Mouse (Mus musculus): ENCODE data around the gene Neurod4. TPM values are rescaled to one million over a fixed set of nuclear protein-coding genes. Genes with fewer than 3 reads are reported as not detected.

The Neurod4 gene
- total and polyA plus RNA-seq, 3 experiments, result 0.13 to 0.24 (median 0.17) TPM

- TF ChIP-seq ZC3H11A (IDR thresholded peaks at IDR 0.05; ENCODE audit: low read depth, low read length), result no peak
- TF ChIP-seq USF1 (IDR thresholded peaks at IDR 0.05; ENCODE audit: low read depth, low read length), result no peak
- 0 out of 2 replicates have a peak, but pooled peaks have one; percentile 58 for TF ChIP-seq CHD1 (IDR thresholded peaks at IDR 0.05; ENCODE audit: low read depth, low read length)
- TF ChIP-seq EP300 (IDR thresholded peaks at IDR 0.05; ENCODE audit: low read length), result peak; percentile 91
- 0 out of 2 replicates have a peak, but pooled peaks have one; percentile 28 for TF ChIP-seq ETS1 (conservative IDR thresholded peaks at IDR 0.05; ENCODE audit: low read depth, low read length)
- TF ChIP-seq MAZ (IDR thresholded peaks at IDR 0.05; ENCODE audit: low read depth, low read length), result no peak
- no peak for TF ChIP-seq GABPA (IDR thresholded peaks at IDR 0.05; ENCODE audit: insufficient replicate concordance, low read depth, low read length)
- TF ChIP-seq HCFC1 (IDR thresholded peaks at IDR 0.05; ENCODE audit: low read depth, low read length), result 0 out of 2 replicates have a peak, but pooled peaks have one; percentile 27
- 0 out of 2 replicates have a peak, but pooled peaks have one; percentile 18 for TF ChIP-seq BHLHE40 (IDR thresholded peaks at IDR 0.05; ENCODE audit: low read depth, low read length)
- TF ChIP-seq PAX5 (IDR thresholded peaks at IDR 0.05; ENCODE audit: low read length), result no peak
Measured at GRCm38 (mm10) chr10:130322637-130323036, 42.6 kb upstream of the Neurod4 start, which contains the start of gene Tespa1 (continued).

GRCm38 (mm10) chr10:130322062-130322461 lies 42.0 kb upstream of the Neurod4 start:
- Histone ChIP-seq H3K4me2 (ENCODE audit: insufficient read depth, low read depth, poor library complexity, severe bottlenecking) (no peak overlapping the region), H3K79me2 (replicated peaks; ENCODE audit: control insufficient read depth, extremely low read depth, insufficient read depth, poor library complexity, severe bottlenecking) (peaks cover 10% of the 10 kb centered on the region), H3K9ac (ENCODE audit: insufficient read depth, low read depth) (no peak overlapping the region), H3K27me3 (replicated peaks) (no peaks in the 10 kb centered on the region), H3K27ac (ENCODE audit: insufficient read depth, low read depth) (no peak overlapping the region), H3K36me3 (replicated peaks in 1 of 2; ENCODE audit: control insufficient read depth in 1 of 2, insufficient read depth in 1 of 2, low read length in 1 of 2) (no peaks in the 10 kb centered on the region), H3K4me3 (replicated peaks in 1 of 3; ENCODE audit: low read depth in 2 of 3, low read length in 2 of 3, poor library complexity in 1 of 3) (no peak overlapping the region), H3K9me3 (replicated peaks; ENCODE audit: low read length) (no peaks in the 10 kb centered on the region), H3K4me1 (ENCODE audit: control insufficient read depth in 1 of 2, insufficient read depth in 2 of 2) (peaks cover 3 to 43% of the 10 kb centered on the region in 2 experiments; a peak in 3 of 4 replicates)
- dilution Hi-C loops (cut with MboI; ENCODE audit: extremely low pct_ligation_motif_present, extremely low pct_unique_long_range_greater_than_20kb, low sequenced_read_pairs), result no loop called here
- no peak for DNase-seq (ENCODE audit: extremely low read depth)
- TF ChIP-seq SMC3 (IDR thresholded peaks at IDR 0.05; ENCODE audit: low read depth, low read length) (no peak), KAT2A (IDR thresholded peaks at IDR 0.05; ENCODE audit: insufficient replicate concordance, low read length) (no peak), ZKSCAN1 (IDR thresholded peaks at IDR 0.05; ENCODE audit: borderline replicate concordance, low read depth, low read length) (no peak), POLR2A (IDR thresholded peaks at IDR 0.05; ENCODE audit: low read depth, low read length) (no peak), TCF12 (IDR thresholded peaks at IDR 0.05; ENCODE audit: low read depth, low read length) (no peak), USF2 (conservative IDR thresholded peaks at IDR 0.05; ENCODE audit: low read depth, low read length) (no peak), MAX (IDR thresholded peaks at IDR 0.05; ENCODE audit: low read length) (no peak), PAX5 (IDR thresholded peaks at IDR 0.05; ENCODE audit: low read length) (no peak), CHD1 (IDR thresholded peaks at IDR 0.05; ENCODE audit: low read depth, low read length) (no peak), ZMIZ1 (IDR thresholded peaks at IDR 0.05; ENCODE audit: low read depth, low read length) (no peak), HCFC1 (IDR thresholded peaks at IDR 0.05; ENCODE audit: low read depth, low read length) (no peak), UBTF (IDR thresholded peaks at IDR 0.05; ENCODE audit: low read depth, low read length) (no peak), MAZ (IDR thresholded peaks at IDR 0.05; ENCODE audit: low read depth, low read length) (no peak), MEF2A (IDR thresholded peaks at IDR 0.05; ENCODE audit: borderline replicate concordance, low read depth, low read length) (no peak), ZC3H11A (IDR thresholded peaks at IDR 0.05; ENCODE audit: low read depth, low read length) (no peak), POLR2AphosphoS2 (IDR thresholded peaks at IDR 0.05; ENCODE audit: low read depth, low read length) (no peak), CTCF (conservative IDR thresholded peaks at IDR 0.05 in 1 of 2, IDR thresholded peaks at IDR 0.05 in 1 of 2; ENCODE audit: low read depth in 2 of 2, low read length in 2 of 2) (no peak), JUN (IDR thresholded peaks at IDR 0.05; ENCODE audit: insufficient read depth, low read depth, low read length) (no peak)
- in situ Hi-C loops (cut with MboI; ENCODE audit: low pct_ligation_motif_present, low pct_unique_long_range_greater_than_20kb, low sequenced_read_pairs), result loop anchor here (5.0 kb wide), 1 partner anchor 40 kb away; no protein-coding TSS in a partner anchor

Data from CH12.LX (cell line).